Mouse (Mus musculus) spleen, postnatal 36 days (tissue): ENCODE results near the gene Pank2.

ENCODE experiments used
- DNase-seq, 2 experiments: peaks; one replicate each; pipeline ENCODE4 v3.0.0; 2022; ENCODE audit warnings: low spot score in 2 of 2, mixed read lengths in 1 of 2

Gene Pank2

DNA sequence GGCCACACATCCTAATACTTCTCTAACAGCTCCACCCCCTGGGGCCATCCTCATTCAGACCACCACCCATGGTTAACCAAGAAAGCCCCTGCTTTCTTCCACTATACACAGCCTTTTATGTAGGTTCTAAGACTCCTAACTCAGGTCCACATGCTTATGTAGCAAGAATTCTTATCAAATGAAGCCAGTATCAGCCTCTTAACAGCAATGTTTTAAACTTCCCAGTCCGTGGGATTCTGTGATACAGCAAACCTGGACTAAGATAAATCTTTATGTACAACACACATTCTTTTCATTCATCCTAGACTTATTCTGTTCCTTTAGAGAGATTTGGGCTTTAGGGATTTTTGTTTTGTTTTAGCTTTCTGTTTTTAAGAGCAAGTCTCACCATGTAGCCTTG lies 61.4 kb downstream of the Pank2 start:
- DNase-seq: no peak

DNA sequence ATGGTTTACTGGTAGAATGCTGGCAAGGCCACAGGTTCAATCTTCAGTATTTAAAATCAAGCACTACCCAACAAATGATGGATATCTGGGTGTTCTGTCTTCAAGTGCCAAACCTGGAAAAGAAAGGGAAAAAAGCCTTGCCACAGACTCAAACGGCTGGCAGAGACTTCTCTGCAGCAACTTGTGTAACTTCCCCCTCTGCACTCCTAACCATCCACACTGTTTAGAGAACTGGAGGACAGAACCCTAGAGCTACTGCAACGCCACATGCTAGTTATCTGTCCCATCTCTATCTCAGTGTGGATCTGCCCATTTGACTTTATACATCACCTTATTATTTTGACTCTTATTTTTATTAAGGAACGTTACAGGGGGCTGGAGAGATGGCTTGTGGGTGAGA lies 63.7 kb downstream of the Pank2 start:
- DNase-seq: no peak

DNA sequence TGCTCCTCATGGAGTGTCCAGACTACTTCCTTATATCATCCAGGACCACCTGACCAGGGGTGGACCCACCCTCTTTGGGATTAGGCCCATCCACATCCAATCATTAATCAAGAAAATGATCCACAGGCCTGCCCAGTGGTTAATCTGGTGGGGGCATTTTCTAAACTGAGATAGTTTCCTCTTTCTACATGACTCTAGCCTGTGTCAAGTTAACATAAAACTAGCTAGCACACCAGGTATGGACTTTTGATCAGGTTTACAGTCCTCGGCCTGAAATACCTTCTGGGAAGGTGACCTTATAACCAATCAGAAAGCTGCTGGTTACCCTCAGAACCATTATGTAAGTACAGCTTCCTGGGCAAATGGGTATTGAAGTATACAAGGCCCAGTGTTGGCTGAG lies 66.7 kb downstream of the Pank2 start:
- no peak for DNase-seq

GRCm38 (mm10) chr2:131330548-131330947 lies 68.3 kb downstream of the Pank2 start:
- no peak for DNase-seq

DNA sequence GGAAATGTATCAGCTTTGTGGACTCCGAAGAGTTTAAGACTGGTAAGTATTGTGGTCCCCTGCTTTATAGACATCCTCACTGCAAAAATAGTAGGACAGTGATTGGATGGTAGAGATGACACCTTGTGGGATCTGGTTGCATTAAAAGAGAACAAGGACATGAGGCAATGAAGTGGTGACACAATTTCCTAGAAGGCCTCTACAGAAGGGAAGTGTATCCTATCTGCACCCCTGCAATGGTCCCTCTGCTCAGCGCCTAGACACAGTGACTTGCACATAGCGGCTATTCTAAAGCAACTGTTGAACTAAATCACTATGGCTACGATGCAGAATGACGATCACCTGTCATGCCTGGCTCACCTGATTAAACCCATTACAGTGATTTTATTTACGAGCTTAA lies 75.3 kb downstream of the Pank2 start:
- no peak for DNase-seq

DNA sequence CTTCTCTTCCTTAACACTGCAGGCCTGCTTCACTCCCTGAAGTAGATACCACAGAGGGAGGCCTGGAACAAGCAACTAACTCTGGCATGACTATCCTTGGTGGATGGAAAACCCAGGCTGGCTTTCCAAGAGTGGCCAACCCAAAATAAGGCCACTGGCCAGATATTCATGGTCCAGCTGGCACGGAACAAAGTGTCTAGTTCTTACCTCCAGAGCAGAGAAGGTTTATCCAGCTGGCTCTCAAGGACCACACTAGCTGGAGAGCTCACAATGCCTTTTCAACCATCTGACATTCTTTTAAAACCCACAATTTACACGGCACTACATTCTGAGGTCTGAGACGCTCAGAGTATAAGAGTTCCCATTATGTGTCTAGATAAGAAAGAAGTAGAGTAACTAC lies 82.2 kb downstream of the Pank2 start:
- no peak for DNase-seq

DNA sequence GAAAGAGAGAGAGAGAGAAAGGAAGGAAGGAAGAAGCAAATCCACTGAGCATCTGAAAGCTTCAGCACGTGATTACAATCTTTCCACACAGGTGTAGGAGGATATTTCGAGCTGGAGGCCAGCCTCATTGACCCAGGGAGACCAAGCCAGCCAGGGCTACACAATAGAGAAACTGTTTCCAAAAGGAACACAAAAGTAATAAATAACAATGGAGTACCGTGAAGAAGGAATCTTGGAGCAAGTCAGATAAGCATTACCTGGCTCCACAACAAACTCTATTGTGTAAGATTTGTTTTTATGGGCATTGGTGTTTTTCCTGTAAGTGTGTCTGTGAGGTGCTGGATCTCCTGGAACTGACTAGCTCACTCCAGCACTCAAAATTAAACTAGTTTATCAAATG lies 83.3 kb downstream of the Pank2 start:
- DNase-seq: no peak
